Mouse (Mus musculus) small intestine, adult 2 months (tissue): Measurements from ENCODE around the gene Plk2.

ENCODE experiments used
- CTCF ChIP-seq: fragments of 200-500 bp; IDR thresholded peaks from 2 replicates; pipeline ENCODE4 v1.5.1; 2012; ENCODE audit warnings: low read depth, mild to moderate bottlenecking, control low read depth, inconsistent platforms, low read length, moderate library complexity, mixed read lengths; ENCODE audit not compliant: insufficient replicate concordance, insufficient read length; ENCODE audit errors: extremely low read depth
- POLR2A ChIP-seq: fragments of 200-500 bp; IDR thresholded peaks from 2 replicates; pipeline ENCODE4 v1.6.1; 2012; ENCODE audit warnings: low read depth, mild to moderate bottlenecking, control low read depth, inconsistent platforms, low read length, moderate library complexity

DNA sequence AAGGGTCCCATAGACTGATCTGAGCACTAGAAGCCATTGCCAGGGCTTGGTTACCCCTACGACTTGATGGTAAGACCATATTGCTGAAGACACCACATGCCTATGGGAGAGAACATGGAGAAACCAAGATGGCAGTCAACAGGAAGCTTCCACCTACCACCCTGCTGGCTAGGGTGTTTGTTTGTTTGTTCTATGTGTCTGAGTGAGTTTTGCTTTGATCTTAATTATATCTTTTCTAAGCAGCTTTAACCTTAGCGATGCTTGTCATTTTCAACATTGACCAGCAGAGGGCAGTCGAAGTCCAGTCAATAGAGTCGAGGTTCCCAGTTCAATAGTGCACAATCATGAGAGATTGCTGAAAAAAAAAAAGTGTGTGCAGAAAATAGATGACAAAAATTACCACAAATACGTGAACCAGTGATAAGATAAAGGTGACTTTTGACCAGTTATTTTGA is 12.4 kb upstream of the Plk2 start:
- TF ChIP-seq CTCF (no peak), POLR2A (no peak)
